Mouse (Mus musculus): ENCODE data around the gene Gng2. TPM values are rescaled to one million over a fixed set of nuclear protein-coding genes. Genes with fewer than 3 reads are reported as not detected.

The Gng2 gene
- polyA plus RNA-seq, 1 experiment from 2014 or later = 451 TPM

GRCm38 (mm10) chr14:19927879-19928278 lies 49.5 kb downstream of the Gng2 start:
- no peak overlapping the region for H3K9ac ChIP-seq (replicated peaks; ENCODE audit: low read depth, low read length)
- H3K36me3 ChIP-seq (ENCODE audit: control insufficient read depth, insufficient read depth, low read length) = no peaks in the 10 kb centered on the region
- H3K4me3 ChIP-seq (ENCODE audit: low read depth, low read length) = no peak overlapping the region
- H3K9me3 ChIP-seq (ENCODE audit: control insufficient read depth, low read length) = no peaks in the 10 kb centered on the region
- H3K4me2 ChIP-seq (ENCODE audit: low read depth, low read length) = no peak overlapping the region
- no peaks in the 10 kb centered on the region for H3K27me3 ChIP-seq (ENCODE audit: control insufficient read depth, insufficient read depth, low read length)
- WGBS = 36% methylated on average over 6 of the region's 6 CpGs
- H3K27ac ChIP-seq (ENCODE audit: low read depth, low read length) = no peak overlapping the region
- no peaks in the 10 kb centered on the region for H3K4me1 ChIP-seq (ENCODE audit: control insufficient read depth, insufficient read depth, low read length)
- no peak for ATAC-seq (ENCODE audit: low read depth)

DNA sequence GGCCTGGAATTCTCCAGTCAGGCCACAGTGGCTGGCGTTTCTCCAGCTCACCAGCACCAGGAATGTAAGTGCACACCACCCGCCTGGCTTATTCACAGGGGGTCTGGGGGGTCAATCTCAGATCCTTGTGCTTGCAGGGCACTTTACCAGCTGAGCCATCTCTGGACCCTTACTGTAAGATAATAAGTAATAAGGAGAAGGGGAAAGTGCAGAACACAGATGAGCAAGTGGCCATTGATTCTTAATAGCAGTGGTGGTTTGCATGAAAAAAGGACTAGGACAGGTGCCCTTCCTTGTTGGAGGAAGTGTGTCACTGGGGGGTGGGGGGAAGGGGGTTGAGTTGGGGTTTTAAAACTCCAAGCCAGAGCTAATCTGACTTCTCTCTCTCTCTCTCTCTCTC lies 50.3 kb downstream of the Gng2 start:
- no peak for ATAC-seq (ENCODE audit: low read depth)
- H3K9ac ChIP-seq (replicated peaks; ENCODE audit: low read depth, low read length) = no peak overlapping the region
- H3K4me2 ChIP-seq (ENCODE audit: low read depth, low read length) = no peak overlapping the region
- no peak overlapping the region for H3K27ac ChIP-seq (ENCODE audit: low read depth, low read length)
- H3K4me3 ChIP-seq (ENCODE audit: low read depth, low read length) = no peak overlapping the region
- 63% methylated on average over 2 of the region's 2 CpGs for WGBS
- no peaks in the 10 kb centered on the region for H3K4me1 ChIP-seq (ENCODE audit: control insufficient read depth, insufficient read depth, low read length)
- H3K27me3 ChIP-seq (ENCODE audit: control insufficient read depth, insufficient read depth, low read length) = no peaks in the 10 kb centered on the region
- no peaks in the 10 kb centered on the region for H3K36me3 ChIP-seq (ENCODE audit: control insufficient read depth, insufficient read depth, low read length)
- no peaks in the 10 kb centered on the region for H3K9me3 ChIP-seq (ENCODE audit: control insufficient read depth, low read length)

- WGBS = 87% methylated on average over 8 of the region's 8 CpGs
- H3K36me3 ChIP-seq (ENCODE audit: control insufficient read depth, insufficient read depth, low read length) = no peaks in the 10 kb centered on the region
- no peak overlapping the region for H3K27ac ChIP-seq (ENCODE audit: low read depth, low read length)
- no peaks in the 10 kb centered on the region for H3K9me3 ChIP-seq (ENCODE audit: control insufficient read depth, low read length)
- H3K4me3 ChIP-seq (ENCODE audit: low read depth, low read length) = no peak overlapping the region
- H3K4me1 ChIP-seq (ENCODE audit: control insufficient read depth, insufficient read depth, low read length) = no peaks in the 10 kb centered on the region
- no peaks in the 10 kb centered on the region for H3K27me3 ChIP-seq (ENCODE audit: control insufficient read depth, insufficient read depth, low read length)
- no peak for ATAC-seq (ENCODE audit: low read depth)
- H3K9ac ChIP-seq (replicated peaks; ENCODE audit: low read depth, low read length) = no peak overlapping the region
- no peak overlapping the region for H3K4me2 ChIP-seq (ENCODE audit: low read depth, low read length)
Observed at GRCm38 (mm10) chr14:19926312-19926711, 51.1 kb downstream of the Gng2 start.

DNA sequence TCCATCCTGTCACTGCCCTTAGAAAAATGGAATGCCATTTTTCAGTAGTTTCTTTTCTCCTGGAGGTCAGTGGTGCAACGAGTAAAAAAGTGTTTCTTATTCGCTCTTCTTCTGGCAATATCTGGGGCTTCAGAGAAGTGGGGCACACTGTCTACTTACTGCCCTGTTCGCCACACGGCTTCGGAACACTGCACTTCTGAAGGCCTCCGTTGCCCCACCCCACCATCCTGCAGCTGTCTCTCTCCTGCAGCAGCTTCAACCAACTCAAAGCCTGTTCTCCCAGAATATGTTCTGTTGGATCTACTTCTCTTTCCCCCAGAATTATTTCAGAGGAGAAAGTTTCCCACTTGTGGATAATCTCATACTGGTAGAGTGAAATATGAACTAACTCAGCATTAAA lies 52.3 kb downstream of the Gng2 start:
- no peak overlapping the region for H3K27ac ChIP-seq (ENCODE audit: low read depth, low read length)
- ATAC-seq (ENCODE audit: low read depth) = no peak
- H3K9me3 ChIP-seq (ENCODE audit: control insufficient read depth, low read length) = no peaks in the 10 kb centered on the region
- H3K4me1 ChIP-seq (ENCODE audit: control insufficient read depth, insufficient read depth, low read length) = peaks cover 7% of the 10 kb centered on the region; the same call in 1 of the 2 replicates
- H3K4me2 ChIP-seq (ENCODE audit: low read depth, low read length) = no peak overlapping the region
- WGBS = 95% methylated on average over 6 of the region's 6 CpGs
- H3K9ac ChIP-seq (replicated peaks; ENCODE audit: low read depth, low read length) = no peak overlapping the region
- no peak overlapping the region for H3K4me3 ChIP-seq (ENCODE audit: low read depth, low read length)
- no peaks in the 10 kb centered on the region for H3K27me3 ChIP-seq (ENCODE audit: control insufficient read depth, insufficient read depth, low read length)
- H3K36me3 ChIP-seq (ENCODE audit: control insufficient read depth, insufficient read depth, low read length) = no peaks in the 10 kb centered on the region

DNA sequence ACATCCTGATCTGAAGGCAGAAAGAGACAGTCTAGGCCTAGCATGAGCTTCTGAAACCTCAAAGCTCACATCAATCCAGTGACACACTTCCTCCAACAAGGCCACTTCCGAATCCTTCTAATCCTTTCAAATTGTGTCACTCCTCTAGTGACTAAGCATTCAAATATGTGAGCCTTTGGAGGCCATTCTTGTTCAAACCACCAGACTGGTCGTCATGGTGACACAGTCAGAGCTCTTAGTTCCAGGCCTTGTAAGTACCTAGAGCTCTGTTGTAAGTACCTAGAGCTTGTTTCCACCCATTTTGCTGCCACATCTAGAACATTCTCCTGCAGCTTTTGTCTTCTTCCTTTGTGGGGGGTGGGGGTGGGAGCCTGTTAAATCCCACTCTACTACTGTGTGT lies 53.3 kb downstream of the Gng2 start:
- Histone ChIP-seq H3K9me3 (ENCODE audit: control insufficient read depth, low read length) (no peaks in the 10 kb centered on the region), H3K4me1 (ENCODE audit: control insufficient read depth, insufficient read depth, low read length) (peaks cover 14% of the 10 kb centered on the region; the same call in 1 of the 2 replicates), H3K27me3 (ENCODE audit: control insufficient read depth, insufficient read depth, low read length) (no peaks in the 10 kb centered on the region), H3K27ac (ENCODE audit: low read depth, low read length) (no peak overlapping the region), H3K36me3 (ENCODE audit: control insufficient read depth, insufficient read depth, low read length) (no peaks in the 10 kb centered on the region), H3K4me3 (ENCODE audit: low read depth, low read length) (no peak overlapping the region), H3K9ac (replicated peaks; ENCODE audit: low read depth, low read length) (no peak overlapping the region), H3K4me2 (ENCODE audit: low read depth, low read length) (no peak overlapping the region)
- WGBS = 90% methylated on average over 2 of the region's 2 CpGs
- ATAC-seq (ENCODE audit: low read depth) = no peak

DNA sequence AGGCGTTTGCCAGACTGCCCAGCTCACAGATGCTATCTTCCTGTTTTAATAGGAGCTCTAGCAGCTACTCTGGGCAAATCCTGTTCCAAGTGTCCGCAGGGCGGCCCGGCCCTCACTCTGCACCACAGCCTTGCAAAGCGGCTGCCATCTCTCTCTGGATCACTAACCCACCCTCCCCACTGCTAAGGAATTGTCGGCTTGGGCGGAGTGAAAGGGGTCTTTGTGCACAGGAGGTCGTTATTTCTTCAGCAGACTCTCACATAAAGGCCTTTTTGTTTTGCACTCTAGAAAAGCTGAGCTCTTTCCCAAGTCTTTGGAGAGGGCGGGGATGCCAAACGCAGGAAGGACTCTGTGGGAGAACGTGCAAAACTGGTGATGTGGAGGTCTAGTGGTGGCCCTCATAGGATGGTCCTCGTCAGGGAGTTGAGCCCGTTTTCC lies 57.2 kb downstream of the Gng2 start:
- no peaks in the 10 kb centered on the region for H3K27me3 ChIP-seq (ENCODE audit: control insufficient read depth, insufficient read depth, low read length)
- H3K4me1 ChIP-seq (ENCODE audit: control insufficient read depth, insufficient read depth, low read length) = peaks cover 22% of the 10 kb centered on the region; the same call in 1 of the 2 replicates
- no peak overlapping the region for H3K4me2 ChIP-seq (ENCODE audit: low read depth, low read length)
- 11% methylated on average over 13 of the region's 13 CpGs for WGBS
- no peaks in the 10 kb centered on the region for H3K9me3 ChIP-seq (ENCODE audit: control insufficient read depth, low read length)
- peak; percentile 84 for ATAC-seq (ENCODE audit: low read depth)
- H3K27ac ChIP-seq (ENCODE audit: low read depth, low read length) = peak overlapping the region; percentile 72
- no peaks in the 10 kb centered on the region for H3K36me3 ChIP-seq (ENCODE audit: control insufficient read depth, insufficient read depth, low read length)
- no peak overlapping the region for H3K9ac ChIP-seq (replicated peaks; ENCODE audit: low read depth, low read length)
- no peak overlapping the region for H3K4me3 ChIP-seq (ENCODE audit: low read depth, low read length)

GRCm38 (mm10) chr14:19919789-19920188 lies 57.6 kb downstream of the Gng2 start:
- no peak overlapping the region for H3K4me2 ChIP-seq (ENCODE audit: low read depth, low read length)
- H3K27ac ChIP-seq (ENCODE audit: low read depth, low read length) = peak overlapping the region; percentile 72
- no peak overlapping the region for H3K4me3 ChIP-seq (ENCODE audit: low read depth, low read length)
- H3K27me3 ChIP-seq (ENCODE audit: control insufficient read depth, insufficient read depth, low read length) = no peaks in the 10 kb centered on the region
- peak; percentile 42; the same call in 1 of the 2 replicates for ATAC-seq (ENCODE audit: low read depth)
- no peak overlapping the region; the same call in 1 of the 2 replicates for H3K9ac ChIP-seq (replicated peaks; ENCODE audit: low read depth, low read length)
- H3K9me3 ChIP-seq (ENCODE audit: control insufficient read depth, low read length) = no peaks in the 10 kb centered on the region
- 14% methylated on average over 7 of the region's 7 CpGs for WGBS
- no peaks in the 10 kb centered on the region for H3K36me3 ChIP-seq (ENCODE audit: control insufficient read depth, insufficient read depth, low read length)
- H3K4me1 ChIP-seq (ENCODE audit: control insufficient read depth, insufficient read depth, low read length) = peaks cover 22% of the 10 kb centered on the region; the same call in 1 of the 2 replicates

DNA sequence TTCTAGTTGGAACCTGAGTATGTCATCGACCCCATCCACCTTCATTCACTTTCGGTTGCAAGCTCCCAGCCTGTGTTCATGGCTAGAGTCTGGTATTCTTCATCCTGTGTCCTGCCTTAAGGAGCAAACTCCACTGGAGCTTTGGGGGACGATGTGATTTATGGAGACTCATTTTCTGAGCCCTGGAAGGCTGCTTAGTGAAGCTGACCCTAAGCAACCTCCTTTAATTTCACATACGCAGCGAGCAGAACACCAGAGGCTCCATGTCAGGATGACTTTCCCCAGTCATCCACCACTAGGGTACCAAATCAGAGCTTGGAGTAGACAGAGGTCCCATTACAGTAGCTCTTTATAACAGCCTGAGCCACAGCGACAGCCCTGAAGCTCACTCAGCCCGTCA lies 59.9 kb downstream of the Gng2 start:
- Histone ChIP-seq H3K27ac (ENCODE audit: low read depth, low read length) (no peak overlapping the region), H3K36me3 (ENCODE audit: control insufficient read depth, insufficient read depth, low read length) (no peaks in the 10 kb centered on the region), H3K4me2 (ENCODE audit: low read depth, low read length) (no peak overlapping the region), H3K9ac (replicated peaks; ENCODE audit: low read depth, low read length) (no peak overlapping the region), H3K4me1 (ENCODE audit: control insufficient read depth, insufficient read depth, low read length) (peaks cover 22% of the 10 kb centered on the region; the same call in 1 of the 2 replicates), H3K9me3 (ENCODE audit: control insufficient read depth, low read length) (no peaks in the 10 kb centered on the region), H3K4me3 (ENCODE audit: low read depth, low read length) (no peak overlapping the region), H3K27me3 (ENCODE audit: control insufficient read depth, insufficient read depth, low read length) (no peaks in the 10 kb centered on the region)
- WGBS = 79% methylated on average over 7 of the region's 7 CpGs
- ATAC-seq (ENCODE audit: low read depth) = no peak

DNA sequence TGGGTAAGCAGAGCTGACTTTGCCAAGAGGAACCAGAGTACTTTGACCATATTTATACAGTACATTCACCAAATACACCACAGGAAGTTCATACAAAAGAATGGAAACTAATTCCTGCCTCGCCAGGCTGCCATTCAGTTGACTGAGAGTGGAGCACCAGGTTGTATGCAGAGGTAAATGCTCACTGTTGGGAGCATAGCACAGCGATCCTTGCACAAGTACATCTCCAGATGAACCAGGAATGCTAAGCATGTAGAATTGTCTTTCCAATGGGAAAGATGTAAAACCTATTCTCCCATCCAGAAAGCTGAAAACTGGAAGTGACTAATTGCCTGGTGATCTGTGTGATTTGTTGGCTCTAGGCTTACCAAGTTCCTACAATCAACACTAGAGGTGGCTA lies 61.1 kb downstream of the Gng2 start:
- H3K4me1 ChIP-seq (ENCODE audit: control insufficient read depth, insufficient read depth, low read length) = peaks cover 22% of the 10 kb centered on the region; the same call in 1 of the 2 replicates
- no peak overlapping the region for H3K4me3 ChIP-seq (ENCODE audit: low read depth, low read length)
- WGBS = 91% methylated on average over 2 of the region's 2 CpGs
- no peaks in the 10 kb centered on the region for H3K36me3 ChIP-seq (ENCODE audit: control insufficient read depth, insufficient read depth, low read length)
- no peak overlapping the region for H3K4me2 ChIP-seq (ENCODE audit: low read depth, low read length)
- no peaks in the 10 kb centered on the region for H3K9me3 ChIP-seq (ENCODE audit: control insufficient read depth, low read length)
- no peak for ATAC-seq (ENCODE audit: low read depth)
- no peak overlapping the region for H3K9ac ChIP-seq (replicated peaks; ENCODE audit: low read depth, low read length)
- H3K27me3 ChIP-seq (ENCODE audit: control insufficient read depth, insufficient read depth, low read length) = no peaks in the 10 kb centered on the region
- no peak overlapping the region for H3K27ac ChIP-seq (ENCODE audit: low read depth, low read length)

Data from neural tube, embryonic 14.5 days (tissue).